Mouse (Mus musculus): ENCODE measurements around the gene Myh3. TPM values are rescaled to one million over a fixed set of nuclear protein-coding genes. Genes with fewer than 3 reads are reported as not detected.

Myh3 gene
- polyA plus RNA-seq, 1 experiment from 2014 or later = 0.06 TPM

DNA sequence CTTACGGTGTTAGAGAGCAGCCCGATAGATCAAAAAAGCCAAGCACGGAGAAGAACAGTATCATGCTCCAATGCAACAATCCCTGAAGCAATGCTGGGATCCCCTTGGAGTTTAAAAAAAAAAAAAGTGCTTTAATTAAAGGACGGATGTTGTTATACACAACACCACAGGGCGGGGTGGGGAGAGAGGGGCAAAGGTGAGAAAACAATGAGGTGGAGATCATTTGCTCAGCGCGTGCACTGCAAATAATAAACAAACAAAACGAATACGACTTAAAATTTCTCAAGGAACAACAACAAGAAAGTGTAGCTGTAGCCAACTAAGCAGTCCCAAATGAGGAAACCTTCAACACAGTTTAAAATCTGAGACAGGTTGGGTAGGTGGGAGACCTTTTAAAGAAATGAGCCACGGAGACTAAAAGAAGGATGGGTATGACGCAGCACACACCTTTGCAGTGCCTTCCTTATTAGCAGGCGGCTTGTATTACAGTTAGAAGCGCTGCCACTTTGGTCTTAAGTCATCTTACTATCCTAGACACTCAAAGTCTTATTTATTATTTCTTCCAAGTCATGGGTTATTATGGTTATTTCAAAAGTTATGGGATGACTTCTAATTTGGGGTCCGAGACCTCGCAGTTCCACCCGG, 26.3 kb upstream of the Myh3 start:
- H3K9me3 ChIP-seq (ENCODE audit: low read length) = no peaks in the 10 kb centered on the region
- DNase-seq (no peak), ATAC-seq (peak; percentile 44)
- peak overlapping the region; percentile 83 for H3K4me2 ChIP-seq (ENCODE audit: low read depth, low read length)
- peaks cover 15% of the 10 kb centered on the region for H3K4me1 ChIP-seq (ENCODE audit: insufficient read depth)
- H3K9ac ChIP-seq (replicated peaks) = peak overlapping the region; percentile 85
- no peaks in the 10 kb centered on the region for H3K27me3 ChIP-seq (ENCODE audit: insufficient read depth, low read length)
- H3K27ac ChIP-seq (ENCODE audit: low read depth) = peak overlapping the region; percentile 93
- TF ChIP-seq CTCF (IDR thresholded peaks at IDR 0.05; ENCODE audit: low read depth) (no peak), EP300 (IDR thresholded peaks at IDR 0.05; ENCODE audit: low read depth) (no peak)
- WGBS (ENCODE audit: insufficient replicate concordance) = 13% methylated on average over 16 of the region's 16 CpGs
- peaks cover 11% of the 10 kb centered on the region for H3K36me3 ChIP-seq (replicated peaks; ENCODE audit: insufficient read depth, low read length)
- peak overlapping the region; percentile 85 for H3K4me3 ChIP-seq (ENCODE audit: low read depth, low read length)

DNA sequence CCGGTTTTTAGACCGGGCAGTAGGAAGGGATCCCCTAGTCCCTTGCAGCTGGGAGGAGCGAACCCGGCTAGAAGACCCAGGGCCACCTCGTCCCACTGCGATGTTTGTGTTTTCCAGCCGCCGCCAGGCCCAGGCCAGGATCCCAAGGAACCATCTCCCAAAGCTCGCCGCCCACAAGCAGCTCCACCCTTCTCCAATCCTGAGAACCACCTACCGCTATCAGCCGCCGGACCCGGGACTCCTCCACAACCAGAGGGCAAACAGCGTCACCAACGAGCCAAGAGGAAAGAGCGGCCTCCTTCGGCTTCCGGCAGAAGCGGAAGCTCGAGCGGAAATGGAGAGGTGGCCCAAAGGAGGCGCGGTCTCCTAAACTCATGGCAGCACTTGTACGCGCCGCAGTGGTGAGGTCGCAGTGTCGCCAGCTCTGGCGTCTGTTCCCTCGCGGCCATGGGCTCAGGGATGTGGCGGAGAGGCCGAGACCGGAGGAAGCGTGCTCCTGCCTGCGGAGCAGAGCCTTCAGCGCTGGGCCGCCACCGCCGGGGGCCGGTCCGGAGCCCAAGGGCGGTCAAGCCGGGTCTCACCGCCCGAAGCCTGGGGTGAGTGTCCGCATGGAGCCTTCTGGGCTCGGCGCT, 25.7 kb upstream of the Myh3 start, which contains the start of the genes Adprm and Sco1:
Adprm (minus strand) TSS at position 274 of the 632 bp plus-strand sequence.
Sco1 (plus strand) TSS at position 350 of the 632 bp plus-strand sequence.
- peak; percentile 96 for ATAC-seq
- under 1% methylated on average over 50 of the region's 50 CpGs for WGBS (ENCODE audit: insufficient replicate concordance)
- Histone ChIP-seq H3K4me1 (ENCODE audit: insufficient read depth) (peaks cover 15% of the 10 kb centered on the region), H3K4me3 (ENCODE audit: low read depth, low read length) (peak within 1 kb of the TSS; percentile 85), H3K27ac (ENCODE audit: low read depth) (peak within 1 kb of the TSS; percentile 93), H3K9me3 (ENCODE audit: low read length) (no peaks in the 10 kb centered on the region), H3K9ac (replicated peaks) (peak within 1 kb of the TSS; percentile 85), H3K27me3 (ENCODE audit: insufficient read depth, low read length) (no peaks in the 10 kb centered on the region), H3K36me3 (replicated peaks; ENCODE audit: insufficient read depth, low read length) (peaks cover 13% of the 10 kb centered on the region), H3K4me2 (ENCODE audit: low read depth, low read length) (peak within 1 kb of the TSS; percentile 83)
- peak; percentile 57 for TF ChIP-seq CTCF (IDR thresholded peaks at IDR 0.05; ENCODE audit: low read depth)
- TF ChIP-seq EP300 (IDR thresholded peaks at IDR 0.05; ENCODE audit: low read depth) = no peak
- peak; percentile 89 for DNase-seq

DNA sequence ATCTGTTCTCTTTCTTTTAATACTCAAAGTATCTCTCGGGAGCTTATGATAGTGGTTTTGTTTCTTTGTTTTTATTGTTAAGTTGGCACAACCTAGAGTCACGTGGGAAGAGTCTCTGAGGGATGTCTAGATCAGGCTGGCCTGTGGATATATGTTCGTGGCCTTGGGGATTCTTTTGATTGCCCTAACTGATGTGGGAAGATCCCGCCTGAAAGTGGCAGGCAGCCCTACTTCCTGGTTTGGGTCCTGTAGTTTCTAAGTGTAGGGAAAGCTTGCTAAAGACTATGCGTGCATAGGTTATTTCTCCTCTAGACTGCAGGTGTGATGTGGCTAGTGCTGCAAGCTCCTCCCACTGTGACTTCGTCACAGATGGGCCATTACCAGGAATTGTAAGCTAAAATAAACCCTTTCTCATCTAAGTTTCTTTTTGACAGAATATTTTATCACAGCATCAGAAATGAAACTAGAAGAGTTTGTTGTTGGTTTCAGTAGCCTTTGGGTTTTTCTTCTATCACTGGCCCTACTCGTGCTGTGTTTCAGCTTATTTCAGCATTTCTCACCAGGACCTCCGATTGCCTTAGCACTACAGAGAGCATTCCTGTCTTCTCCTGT, 23.2 kb upstream of the Myh3 start:
- WGBS (ENCODE audit: insufficient replicate concordance) = 78% methylated on average over 8 of the region's 8 CpGs
- no peaks in the 10 kb centered on the region for H3K9me3 ChIP-seq (ENCODE audit: low read length)

DNA sequence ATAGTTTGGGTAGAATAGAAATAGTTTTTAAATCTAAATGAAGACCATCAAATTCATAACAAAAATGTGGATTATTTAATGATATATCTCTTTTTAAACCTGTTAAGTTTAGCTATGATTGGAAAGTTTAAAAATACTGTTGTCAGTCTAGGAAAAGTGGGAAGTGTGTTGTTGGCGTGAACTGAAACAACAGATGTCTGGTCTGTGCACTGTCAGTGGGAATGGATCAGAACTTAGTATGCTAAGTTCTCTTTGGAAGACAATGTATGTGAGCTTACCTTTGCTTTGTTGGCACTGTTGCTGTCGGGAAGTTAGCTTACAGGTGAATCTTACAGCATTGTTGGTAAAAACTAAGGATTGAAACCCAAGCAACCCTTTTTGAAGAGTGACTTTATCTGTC, 16.8 kb upstream of the Myh3 start:
- H3K9ac ChIP-seq (replicated peaks) = no peak overlapping the region
- no peaks in the 10 kb centered on the region for H3K9me3 ChIP-seq (ENCODE audit: low read length)
- no peak overlapping the region for H3K4me2 ChIP-seq (ENCODE audit: low read depth, low read length)
- ATAC-seq = no peak
- H3K4me3 ChIP-seq (ENCODE audit: low read depth, low read length) = no peak overlapping the region
- WGBS (ENCODE audit: insufficient replicate concordance) = 92% methylated on average over 2 of the region's 2 CpGs
- H3K4me1 ChIP-seq (ENCODE audit: insufficient read depth) = no peaks in the 10 kb centered on the region
- no peak for DNase-seq
- H3K27ac ChIP-seq (ENCODE audit: low read depth) = no peak overlapping the region
- peaks cover 61% of the 10 kb centered on the region for H3K36me3 ChIP-seq (replicated peaks; ENCODE audit: insufficient read depth, low read length)
- no peak for TF ChIP-seq CTCF (IDR thresholded peaks at IDR 0.05; ENCODE audit: low read depth)
- TF ChIP-seq EP300 (IDR thresholded peaks at IDR 0.05; ENCODE audit: low read depth) = no peak
- H3K27me3 ChIP-seq (ENCODE audit: insufficient read depth, low read length) = no peaks in the 10 kb centered on the region

More for the DNA sequence above, 23.2 kb upstream of the Myh3 start:
- DNase-seq = no peak
- Histone ChIP-seq H3K4me3 (ENCODE audit: low read depth, low read length) (no peak overlapping the region), H3K27ac (ENCODE audit: low read depth) (no peak overlapping the region), H3K4me1 (ENCODE audit: insufficient read depth) (peaks cover 12% of the 10 kb centered on the region; the same call in 1 of the 2 replicates), H3K4me2 (ENCODE audit: low read depth, low read length) (no peak overlapping the region), H3K9ac (replicated peaks) (no peak overlapping the region), H3K36me3 (replicated peaks; ENCODE audit: insufficient read depth, low read length) (peaks cover 29% of the 10 kb centered on the region), H3K27me3 (ENCODE audit: insufficient read depth, low read length) (no peaks in the 10 kb centered on the region)
- no peak for ATAC-seq
- TF ChIP-seq CTCF (IDR thresholded peaks at IDR 0.05; ENCODE audit: low read depth) (no peak), EP300 (IDR thresholded peaks at IDR 0.05; ENCODE audit: low read depth) (no peak)

DNA sequence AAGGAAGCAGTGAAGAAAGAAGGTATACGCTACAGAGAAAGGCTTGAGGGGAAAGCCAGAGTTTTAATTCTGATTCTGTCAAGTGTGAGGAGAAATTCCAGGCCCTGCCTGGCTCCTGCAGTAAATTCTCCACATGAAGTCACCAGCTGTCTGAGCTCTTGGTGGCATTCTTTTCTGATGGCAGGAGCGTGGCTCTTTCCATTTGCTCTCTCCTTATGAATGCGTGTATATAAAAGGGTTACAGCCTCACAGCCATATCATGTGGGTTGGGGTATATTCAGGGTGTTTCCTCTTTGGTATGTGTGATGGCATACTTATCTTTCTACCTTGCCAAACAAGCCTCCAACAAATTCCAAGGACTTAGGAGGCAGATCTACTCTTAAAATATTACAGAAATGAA, 15.4 kb upstream of the Myh3 start:
- no peak for TF ChIP-seq EP300 (IDR thresholded peaks at IDR 0.05; ENCODE audit: low read depth)
- TF ChIP-seq CTCF (IDR thresholded peaks at IDR 0.05; ENCODE audit: low read depth) = no peak
- no peak overlapping the region for H3K9ac ChIP-seq (replicated peaks)
- H3K36me3 ChIP-seq (replicated peaks; ENCODE audit: insufficient read depth, low read length) = peaks cover 51% of the 10 kb centered on the region
- no peaks in the 10 kb centered on the region for H3K9me3 ChIP-seq (ENCODE audit: low read length)
- WGBS (ENCODE audit: insufficient replicate concordance) = 84% methylated on average over 3 of the region's 3 CpGs
- H3K4me3 ChIP-seq (ENCODE audit: low read depth, low read length) = no peak overlapping the region
- H3K27me3 ChIP-seq (ENCODE audit: insufficient read depth, low read length) = no peaks in the 10 kb centered on the region
- no peak for ATAC-seq
- H3K27ac ChIP-seq (ENCODE audit: low read depth) = no peak overlapping the region
- no peaks in the 10 kb centered on the region for H3K4me1 ChIP-seq (ENCODE audit: insufficient read depth)
- H3K4me2 ChIP-seq (ENCODE audit: low read depth, low read length) = no peak overlapping the region
- DNase-seq = no peak

DNA sequence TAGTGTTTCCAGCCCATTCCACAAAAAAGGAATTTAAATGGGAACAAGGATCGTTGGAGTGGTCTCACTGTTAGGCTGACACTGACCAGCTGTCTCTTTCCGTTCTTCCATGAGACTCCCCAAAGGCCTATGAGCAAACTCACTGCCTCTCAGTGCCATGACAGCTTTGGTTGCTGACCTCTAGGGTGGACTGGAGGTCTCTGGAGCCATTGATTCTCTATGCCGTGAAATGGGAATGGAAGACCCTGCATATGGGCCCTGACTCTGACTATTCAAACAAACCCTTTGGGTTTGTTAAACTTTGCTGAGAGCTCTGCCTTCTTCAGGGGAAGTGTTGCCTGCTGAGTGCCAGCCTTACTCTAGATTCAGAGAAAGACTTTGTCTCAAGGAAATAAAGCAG, 10.4 kb upstream of the Myh3 start:
- Histone ChIP-seq H3K9ac (replicated peaks) (no peak overlapping the region), H3K4me1 (ENCODE audit: insufficient read depth) (no peaks in the 10 kb centered on the region), H3K9me3 (ENCODE audit: low read length) (no peaks in the 10 kb centered on the region), H3K4me3 (ENCODE audit: low read depth, low read length) (no peak overlapping the region), H3K4me2 (ENCODE audit: low read depth, low read length) (no peak overlapping the region), H3K36me3 (replicated peaks; ENCODE audit: insufficient read depth, low read length) (peaks cover 20% of the 10 kb centered on the region; the same call in 1 of the 2 replicates), H3K27me3 (ENCODE audit: insufficient read depth, low read length) (no peaks in the 10 kb centered on the region), H3K27ac (ENCODE audit: low read depth) (no peak overlapping the region)
- 79% methylated on average over 3 of the region's 3 CpGs for WGBS (ENCODE audit: insufficient replicate concordance)
- TF ChIP-seq CTCF (IDR thresholded peaks at IDR 0.05; ENCODE audit: low read depth) (no peak), EP300 (IDR thresholded peaks at IDR 0.05; ENCODE audit: low read depth) (no peak)
- ATAC-seq (no peak), DNase-seq (no peak)
